Mouse (Mus musculus) urinary bladder, adult 18-20 months (tissue): Measurements from ENCODE around the gene Steap3.

Experiments
- DNase-seq, 2 experiments: peaks; one replicate each; pipeline ENCODE4 v3.0.0; 2022; ENCODE audit warnings: low spot score in 2 of 2, mixed read lengths in 2 of 2

Steap3 gene

DNA sequence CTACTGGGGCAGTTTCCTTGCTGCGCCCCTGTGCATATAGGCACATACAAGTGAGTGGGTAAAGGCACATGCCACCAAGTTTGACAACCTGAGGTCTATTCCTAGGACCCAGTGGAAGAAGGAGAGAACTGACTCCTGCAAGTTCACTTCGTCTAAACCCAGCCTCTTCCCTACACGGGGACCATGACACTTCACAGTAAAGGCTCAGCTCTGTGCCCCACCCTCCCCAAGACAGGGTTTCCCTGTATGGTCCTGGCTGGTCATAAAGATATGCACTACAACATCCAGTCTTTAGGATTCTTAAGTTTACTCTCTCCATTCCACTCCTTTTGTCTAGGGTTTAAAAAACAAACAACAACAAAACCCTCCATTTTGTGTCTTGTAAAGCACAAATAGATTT, 21.9 kb downstream of the Steap3 start:
- DNase-seq: no peak

DNA sequence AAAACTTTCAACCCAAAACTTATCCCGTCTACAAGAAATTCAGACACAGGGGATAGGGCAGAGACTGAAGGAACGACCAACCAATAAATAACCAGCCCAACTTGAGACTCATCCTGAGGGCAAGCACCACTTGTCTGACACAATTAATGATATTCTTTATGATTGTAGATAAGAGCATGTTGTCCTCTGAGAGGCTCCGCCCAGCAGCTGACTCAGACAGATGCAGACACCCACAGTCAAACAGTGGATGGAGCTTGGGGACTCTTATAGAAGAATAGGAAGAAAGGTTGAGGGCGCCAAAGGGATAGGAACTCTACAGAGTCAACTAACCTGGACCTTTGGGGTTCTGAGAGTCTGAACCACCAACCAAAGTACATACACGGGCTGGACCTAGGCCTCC, 22.7 kb downstream of the Steap3 start:
- no peak for DNase-seq

DNA sequence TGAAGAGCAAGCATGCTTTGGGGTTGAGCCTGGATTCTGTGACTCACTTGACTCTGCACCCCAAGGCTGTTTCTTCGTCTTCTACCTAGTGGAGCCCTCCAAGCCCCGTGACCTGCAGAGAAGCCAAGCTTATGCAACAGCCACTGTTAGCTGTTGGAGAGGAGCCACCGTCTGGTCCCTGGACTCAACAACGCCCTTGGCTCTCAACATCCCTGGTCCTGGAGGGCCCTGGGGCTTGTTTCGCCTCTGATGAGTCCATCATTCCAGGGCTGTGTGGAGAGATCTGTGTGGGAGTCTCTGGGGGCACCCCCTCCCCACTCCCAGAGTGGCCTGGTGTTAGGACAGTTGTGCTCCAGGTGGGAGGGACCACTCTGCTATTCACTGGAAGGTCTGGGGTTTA, 24.3 kb downstream of the Steap3 start:
- peak in 1 of 2 experiments; percentile 83 for DNase-seq

DNA sequence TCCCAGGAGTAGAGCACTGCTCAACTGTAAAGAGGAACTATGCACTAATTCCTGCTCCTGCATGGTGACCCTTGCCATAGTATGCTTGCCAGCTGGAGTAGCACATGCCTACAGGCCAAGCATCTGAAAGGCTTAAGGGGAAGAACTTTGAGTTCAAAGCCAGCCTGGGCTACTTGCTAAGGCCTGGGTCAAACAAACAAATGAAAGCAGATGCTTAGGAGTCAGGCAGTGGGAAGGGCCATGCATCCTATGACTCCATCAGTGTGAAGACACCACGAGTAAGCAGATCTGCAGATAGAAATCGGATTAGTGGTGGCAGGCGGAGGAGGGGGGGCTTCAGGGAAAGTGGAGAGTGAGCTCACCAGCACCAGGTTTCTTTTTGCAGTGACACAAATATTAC, 25.2 kb downstream of the Steap3 start:
- DNase-seq: no peak

DNA sequence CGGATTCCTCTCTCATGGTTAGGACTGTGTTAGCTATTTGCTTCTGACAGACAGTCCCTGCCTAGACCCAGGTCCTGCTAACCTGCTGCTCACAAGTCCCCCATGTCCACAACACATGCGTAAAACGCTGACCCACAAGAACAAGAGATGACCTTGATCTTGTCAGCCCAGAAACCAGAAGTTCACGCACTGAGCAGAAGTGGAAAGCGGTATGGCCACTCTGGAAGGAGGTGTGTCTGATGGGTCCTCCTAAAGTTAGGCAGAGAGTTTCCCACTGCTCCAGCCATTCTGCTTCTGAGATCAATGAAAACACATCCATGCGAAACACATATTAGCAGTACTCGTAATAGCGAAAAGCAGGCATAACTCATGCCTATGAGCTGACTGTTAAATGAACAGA, 25.6 kb downstream of the Steap3 start:
- DNase-seq: no peak

DNA sequence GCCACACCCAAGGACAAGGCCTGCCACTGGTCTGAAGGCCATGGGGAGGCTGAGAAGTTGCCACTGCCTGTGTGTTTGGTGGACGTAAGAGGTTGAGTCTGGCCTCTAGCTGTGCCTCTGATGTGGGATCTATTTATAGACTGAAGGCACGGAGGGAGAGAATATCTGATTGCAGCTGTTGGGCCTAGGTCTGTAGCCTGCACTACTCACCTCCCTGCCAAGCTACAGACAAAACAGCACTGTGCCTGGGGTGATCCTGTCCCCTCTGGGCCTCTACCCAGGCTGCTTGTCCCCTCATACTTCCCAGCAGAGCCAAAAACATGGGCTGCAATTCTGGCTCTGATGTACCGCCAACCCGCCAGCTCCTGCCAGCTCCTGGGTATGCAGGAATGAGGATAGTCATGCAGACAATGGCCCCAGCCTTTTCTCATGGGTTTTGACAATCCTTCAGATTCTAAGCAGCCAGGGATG, 26.8 kb downstream of the Steap3 start:
- DNase-seq: no peak

DNA sequence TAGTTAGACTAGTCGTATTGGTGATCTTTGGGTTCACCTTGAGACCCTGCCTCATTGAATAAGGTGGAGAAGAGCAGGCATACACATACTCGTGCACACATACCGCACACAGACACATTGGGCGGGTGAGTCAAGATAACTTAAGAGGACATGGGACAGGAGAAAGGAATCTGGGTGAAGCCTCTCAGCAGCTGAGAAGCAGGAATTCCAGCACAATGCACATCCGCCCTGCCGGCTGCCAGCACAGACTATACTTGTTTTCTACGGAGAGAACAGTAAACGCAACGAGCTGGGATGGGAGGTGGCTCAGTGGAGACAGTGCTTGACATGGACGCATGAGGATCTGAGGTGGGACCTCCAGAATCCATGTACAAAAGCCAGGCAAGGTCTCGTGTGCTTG, 27.9 kb downstream of the Steap3 start:
- no peak for DNase-seq

DNA sequence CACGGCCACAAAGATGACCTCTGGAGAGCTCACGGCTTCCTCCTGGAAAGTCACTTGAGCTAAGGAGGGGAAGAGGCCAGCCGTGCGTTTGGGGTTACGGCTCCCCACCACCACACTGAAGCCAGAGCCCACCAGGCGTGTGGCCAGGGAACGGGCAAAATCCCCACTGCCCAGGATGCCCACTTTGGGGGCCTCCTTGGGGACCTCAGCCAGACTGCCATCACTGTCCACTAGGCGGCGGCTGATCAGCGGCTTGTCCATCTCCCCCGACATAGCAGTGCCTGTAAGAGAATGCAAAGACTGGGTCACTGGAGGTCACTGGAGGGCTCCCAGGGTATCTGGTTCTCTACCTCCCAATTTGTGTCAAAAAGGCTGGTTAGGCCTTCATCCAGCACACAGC, 28.5 kb downstream of the Steap3 start:
- DNase-seq: no peak

DNA sequence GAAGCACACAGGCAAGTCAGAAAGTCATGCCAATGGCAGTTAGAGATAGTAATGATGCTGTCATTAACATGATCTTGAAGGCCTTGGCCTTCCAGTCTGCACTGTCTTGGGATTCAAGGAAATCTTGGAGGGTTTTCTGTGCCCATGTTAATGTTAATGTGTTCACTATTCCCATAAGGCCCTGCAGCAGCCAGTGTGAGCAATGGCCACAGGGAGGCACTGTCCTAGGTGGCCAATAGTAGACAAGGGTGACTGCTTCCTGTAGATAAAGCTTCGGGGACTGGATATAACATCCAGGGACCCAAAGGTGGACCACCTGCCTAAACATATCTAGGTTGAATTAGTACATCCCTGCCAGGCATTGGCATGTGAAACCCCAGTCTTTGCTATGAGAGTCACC, 35.4 kb downstream of the Steap3 start:
- DNase-seq: no peak

DNA sequence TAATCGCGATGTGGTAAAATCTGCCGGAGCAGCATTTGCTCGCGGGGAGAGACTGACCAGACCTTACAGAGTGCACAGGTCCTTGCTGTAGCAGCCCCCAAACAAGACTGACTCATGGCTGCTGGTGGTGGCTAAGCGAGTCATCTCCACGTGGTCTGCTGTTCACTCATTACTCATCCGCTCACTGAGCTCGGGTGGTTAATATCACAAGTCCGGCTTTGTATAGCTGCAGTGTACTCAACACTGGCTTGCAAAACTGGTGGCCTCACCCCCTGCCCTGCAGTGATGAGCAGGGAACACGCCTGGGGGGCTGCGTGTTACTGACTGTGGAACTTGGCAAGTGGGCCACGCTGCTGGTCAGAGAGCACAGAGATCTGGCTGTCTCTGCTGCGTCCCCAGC, 36.1 kb downstream of the Steap3 start:
- DNase-seq: no peak

DNA sequence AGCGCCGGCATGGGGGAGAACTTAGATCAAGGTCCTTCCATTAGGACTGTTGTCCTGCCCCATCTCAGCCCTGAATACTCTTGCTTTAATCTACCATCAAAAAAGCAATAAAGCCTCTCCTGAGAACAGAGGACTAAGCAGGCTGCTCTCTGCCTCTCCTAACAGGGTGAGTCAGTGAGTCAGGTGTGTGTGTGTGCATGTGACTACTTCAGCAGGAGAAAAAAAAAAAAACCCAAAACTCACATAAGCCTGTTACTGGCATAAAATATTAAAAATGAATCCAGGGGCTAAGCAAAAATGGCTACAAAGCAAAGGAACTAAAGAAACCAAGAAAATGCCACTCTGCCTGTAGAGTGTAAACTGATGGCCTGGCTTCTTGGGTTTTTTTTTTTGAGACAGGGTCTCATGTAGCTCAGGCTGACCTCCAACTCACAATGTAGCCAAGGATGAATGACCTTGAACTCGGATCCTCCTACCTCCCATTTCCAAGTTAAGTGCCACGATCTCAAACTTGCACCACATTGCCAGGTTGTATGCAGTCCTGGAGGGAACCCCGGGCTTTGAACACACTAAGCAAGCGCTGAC, 36.8 kb downstream of the Steap3 start:
- DNase-seq: no peak

DNA sequence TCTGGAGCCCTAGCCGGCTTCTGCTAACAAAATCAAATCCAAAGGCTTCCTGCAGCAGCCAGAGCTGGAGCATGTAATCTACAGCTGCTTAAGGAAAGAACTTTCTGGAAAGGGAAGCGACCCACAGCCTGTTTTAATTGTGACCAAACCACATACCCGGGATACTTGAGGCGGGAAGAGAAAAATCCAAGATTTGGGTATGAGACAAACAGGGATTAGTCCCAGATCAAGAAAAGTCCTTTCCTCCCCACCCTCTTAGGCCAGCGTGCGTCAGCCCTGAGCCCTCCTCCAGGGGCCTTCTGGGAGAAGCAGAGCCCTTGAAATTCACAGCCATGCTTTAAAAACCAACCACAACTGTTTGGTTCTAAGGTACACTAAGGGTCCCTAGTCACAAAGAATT, 40.3 kb downstream of the Steap3 start:
- peak in 1 of 2 experiments; percentile 17 for DNase-seq

DNA sequence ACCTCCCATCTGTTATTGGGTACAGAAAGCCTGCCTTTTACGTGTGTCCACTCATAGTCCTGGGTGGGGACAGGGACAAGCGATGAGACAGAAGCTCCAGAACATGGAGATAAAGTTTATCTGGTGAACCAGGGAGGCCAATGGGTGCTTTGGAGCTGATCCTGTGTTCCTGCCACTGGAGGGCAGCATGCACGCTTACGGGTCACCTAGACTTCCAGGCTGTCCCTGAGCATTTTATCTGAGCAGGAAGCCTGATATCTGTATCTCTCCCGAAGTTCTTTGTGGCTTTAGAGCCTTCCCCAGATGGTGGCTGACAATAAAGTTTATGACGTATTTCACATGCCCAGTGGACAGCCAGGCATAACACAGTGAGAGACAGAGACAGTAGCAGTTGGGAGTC, 41.2 kb downstream of the Steap3 start:
- DNase-seq: no peak

DNA sequence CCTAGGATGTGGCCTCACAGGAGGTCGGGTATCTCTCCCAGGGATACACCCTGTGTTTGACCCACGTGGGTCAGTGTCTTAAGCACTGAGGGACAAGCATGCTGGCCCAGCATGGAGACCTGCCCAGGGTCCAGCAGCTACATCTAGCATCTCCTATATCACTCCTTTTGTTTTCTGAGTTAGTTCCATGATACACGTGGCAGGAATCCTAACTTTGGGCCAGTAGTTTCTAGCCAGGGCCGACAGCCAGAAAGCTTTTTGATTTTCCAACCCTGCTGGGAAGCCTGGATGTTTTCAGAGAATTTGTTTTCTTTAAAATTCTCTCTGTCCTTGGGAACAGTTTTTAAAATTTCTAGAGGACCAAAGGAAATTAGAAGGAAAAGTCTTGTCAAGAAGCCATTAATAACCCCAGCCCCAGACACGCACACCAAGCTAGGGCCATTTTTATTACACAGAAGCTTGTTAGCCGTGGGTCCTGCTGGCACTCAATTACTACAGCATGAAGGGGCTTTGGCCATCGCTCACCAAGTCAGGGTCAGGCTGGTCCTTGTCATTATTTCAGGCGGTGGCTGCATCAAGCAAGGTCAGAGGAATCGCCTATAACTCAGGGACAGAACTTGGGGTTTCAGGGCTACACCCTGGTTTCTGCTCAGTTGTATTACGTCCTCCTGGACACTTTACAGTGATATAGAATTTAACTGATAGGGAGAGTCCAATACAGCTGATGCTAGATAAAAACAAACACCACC, 42.6 kb downstream of the Steap3 start:
- DNase-seq: no peak

DNA sequence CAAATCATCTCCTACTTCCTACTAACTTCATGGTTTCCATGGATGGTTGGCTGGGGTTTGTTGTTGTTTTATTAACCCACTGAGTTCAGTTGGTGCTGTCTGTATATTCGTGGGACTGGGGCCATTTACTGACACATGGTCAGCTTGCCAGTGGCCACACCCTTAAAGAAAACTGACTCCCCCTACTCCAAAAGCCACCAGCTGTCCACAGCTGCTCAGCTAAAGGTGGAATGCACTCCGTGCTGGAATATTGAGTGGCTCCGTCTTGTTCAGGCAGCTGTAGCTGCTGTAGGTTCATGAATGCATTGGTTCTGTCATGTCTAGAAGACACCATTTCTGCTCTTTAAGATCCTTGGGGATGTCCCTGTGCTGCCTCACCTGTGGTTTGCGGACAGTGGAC, 48.9 kb downstream of the Steap3 start:
- no peak for DNase-seq

DNA sequence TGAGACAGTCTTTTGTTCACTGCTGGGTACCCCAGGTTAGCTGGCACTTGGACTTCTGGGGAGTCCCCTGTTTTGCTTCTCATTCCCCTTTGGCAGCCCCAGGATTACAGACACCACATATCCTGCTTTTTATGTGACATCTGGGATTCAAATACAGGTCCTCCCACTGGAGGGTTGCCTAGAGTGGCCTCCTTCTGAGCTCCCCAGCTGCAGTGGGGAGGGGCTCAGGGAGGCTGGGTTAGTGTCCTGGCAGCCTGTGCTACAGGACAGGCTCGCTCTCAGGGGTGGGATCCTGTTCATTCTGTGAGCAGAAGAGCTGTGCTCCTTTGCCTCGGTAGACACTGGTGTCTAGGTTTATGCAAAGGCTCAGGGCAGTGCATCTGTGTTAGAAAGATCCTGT, 51.2 kb downstream of the Steap3 start:
- no peak for DNase-seq

DNA sequence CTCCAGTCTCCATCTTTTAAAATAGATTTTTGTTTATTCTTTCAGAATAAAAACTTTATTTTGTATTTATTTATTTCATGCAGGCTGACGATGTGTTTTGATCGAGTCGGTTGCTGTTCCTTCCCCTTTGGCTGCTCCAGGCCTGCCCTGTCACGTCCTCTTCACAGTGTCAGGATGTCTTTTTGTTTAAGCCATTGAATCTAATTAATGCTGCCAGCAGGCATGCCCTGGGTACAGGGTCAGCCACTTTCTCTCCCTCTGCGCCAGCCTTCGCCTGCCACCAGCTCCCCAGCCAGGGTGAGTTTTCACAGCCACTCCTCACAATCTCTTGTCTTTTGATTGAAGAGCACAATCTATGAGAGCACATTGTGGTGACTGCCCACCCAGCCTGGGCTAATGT, 51.7 kb downstream of the Steap3 start:
- no peak for DNase-seq

DNA sequence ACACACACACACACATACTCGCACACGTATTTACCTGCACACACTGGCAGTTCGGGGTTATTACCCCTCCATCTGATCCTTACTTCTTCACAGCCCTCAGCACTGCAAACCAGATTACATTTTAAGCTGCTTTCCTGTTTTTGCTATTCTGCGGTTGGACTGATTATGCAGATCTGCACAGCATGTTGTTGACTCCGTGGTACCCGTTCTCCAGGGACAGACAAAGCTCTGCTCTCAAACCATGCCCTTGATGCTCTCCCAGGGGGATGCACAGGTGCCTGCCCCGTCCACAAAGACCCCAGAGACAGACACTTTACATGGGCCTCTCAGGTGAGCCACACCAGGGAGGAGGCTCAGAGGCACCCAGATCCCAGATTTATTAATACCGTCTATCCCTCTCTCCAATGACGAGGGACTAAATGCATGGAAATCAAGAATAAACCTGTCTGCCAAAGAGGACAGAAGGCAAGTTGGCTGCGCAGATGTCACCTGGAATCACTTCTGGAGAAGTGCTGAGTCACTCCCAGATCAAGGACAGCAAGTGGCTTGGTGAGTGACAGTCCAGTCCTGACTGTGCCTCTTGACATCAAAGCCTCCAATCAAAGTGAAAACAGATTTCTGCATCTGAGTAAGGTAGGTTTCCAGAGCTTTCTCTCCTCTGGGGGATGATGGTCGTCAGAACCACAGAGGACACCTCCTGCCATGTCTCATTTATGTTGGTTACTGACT, 63.8 kb downstream of the Steap3 start:
- no peak for DNase-seq

DNA sequence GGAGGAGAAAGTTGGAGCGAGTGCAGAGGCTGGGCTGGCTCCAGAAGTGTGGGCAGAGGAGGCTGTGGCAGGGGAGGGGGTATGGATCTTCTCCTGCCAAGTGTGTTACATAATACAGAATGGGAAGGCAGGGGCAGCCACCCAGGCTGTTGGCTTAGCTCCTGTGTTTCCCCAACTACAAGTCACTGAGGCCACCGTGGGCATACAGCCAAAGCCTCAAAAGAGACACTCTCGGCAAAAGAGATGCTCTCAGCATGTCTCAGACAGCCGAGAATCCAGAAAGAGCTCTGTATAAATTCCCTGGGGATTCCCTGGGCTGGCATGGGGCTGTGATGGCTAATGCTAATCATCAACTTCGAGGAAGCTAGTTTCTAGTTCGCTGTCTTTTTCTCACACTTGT, 64.9 kb downstream of the Steap3 start:
- no peak for DNase-seq

DNA sequence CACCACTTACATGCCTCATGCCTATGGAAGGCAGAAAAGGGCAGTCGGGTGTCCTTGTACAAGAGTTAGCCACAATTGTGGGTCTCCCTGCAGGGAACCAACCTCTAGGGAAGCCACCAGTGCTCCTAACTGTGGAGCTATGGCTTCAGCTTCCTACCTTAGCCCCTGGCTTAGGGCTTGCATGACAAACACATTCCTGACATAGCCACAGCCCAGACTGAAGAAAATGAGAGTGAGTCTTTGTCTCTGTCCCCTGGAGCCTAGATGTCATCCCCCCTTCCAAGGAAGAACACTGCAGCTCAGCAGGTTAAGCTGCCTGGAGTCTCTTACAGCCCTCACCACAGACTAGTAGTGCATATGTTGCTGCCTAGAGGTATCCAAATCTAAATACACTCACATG, 67.7 kb downstream of the Steap3 start:
- DNase-seq: no peak

DNA sequence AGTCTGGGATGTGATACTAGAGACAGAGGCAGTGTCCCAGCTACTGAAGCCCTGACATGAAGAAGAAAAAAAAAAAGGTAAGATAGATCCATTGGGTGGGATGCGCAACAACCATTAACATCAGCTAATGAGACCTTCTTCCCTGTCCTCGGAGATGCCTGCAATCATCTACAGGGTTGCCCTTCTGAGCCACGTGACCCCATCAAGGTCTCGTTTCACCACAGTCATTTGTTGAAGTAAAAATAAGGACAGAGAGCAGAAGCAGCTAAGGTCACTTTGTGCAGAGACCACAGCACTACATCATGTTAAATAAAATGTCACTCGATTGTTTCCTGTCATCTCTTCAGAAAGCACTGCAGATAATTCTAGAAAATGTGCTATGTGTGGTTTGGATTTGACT, 68.7 kb downstream of the Steap3 start:
- no peak for DNase-seq

DNA sequence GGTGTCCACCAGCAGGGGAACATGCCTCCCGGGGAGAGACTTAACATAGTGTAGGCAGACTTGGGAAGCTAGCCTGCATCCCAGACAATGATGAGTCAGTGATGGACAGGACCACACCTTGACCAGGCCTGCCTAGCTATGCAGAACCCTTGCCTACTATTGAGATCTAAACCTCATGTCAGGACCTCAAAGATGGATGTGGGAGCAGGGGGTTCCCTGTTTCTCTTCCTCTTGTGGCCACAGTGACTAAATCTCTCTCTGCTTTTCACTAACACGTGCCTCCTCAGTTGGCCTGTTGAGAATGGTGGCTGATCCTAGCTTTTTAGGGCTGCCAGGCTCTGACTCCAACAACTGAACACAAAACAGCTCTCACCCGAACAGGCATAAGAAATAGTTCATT, 70.0 kb downstream of the Steap3 start:
- no peak for DNase-seq

DNA sequence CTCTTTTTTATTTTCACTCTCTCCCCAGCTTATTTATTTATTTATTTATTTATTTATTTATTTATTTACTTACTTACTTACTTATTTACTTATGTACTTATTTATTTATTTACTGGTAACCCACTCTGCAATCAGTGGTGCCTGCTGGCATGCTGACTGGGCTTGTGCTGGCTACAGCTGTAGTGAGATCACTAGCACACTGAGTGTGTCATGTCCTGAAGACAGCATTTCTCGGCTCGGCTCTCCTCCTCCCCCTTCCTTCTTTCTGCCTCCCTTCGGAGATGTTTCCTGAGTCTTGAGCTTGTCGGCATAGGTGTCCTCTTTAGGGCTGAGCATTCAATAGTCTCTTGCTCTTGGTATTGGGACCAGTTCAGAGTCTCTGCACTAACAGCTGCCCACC, 73.6 kb downstream of the Steap3 start:
- DNase-seq: no peak
